Mouse (Mus musculus): Measurements from ENCODE around the gene Dusp21.

DNA sequence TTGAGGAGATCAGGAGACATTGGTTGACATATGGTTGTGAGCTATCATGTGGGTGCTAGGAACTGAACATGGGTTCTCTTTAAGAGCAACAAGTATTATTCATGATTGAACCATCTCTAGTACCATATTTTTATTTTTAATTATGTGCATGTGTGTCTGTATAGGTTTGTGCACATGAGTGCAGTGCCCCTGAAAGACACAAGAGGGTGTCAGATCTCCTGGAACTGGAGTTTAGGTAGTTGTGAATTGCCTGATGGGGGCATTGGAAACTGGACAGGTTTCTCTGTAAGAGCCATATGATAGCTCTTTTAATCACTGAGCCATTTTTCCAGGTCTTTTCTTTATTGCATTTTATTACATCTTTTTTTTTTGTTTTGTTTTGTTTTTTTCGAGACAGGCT, 23.3 kb downstream of the Dusp21 start:
- TF ChIP-seq POLR2A (IDR thresholded peaks at IDR 0.05; ENCODE audit: insufficient read length, low read depth) (no peak), USF1 (IDR thresholded peaks at IDR 0.05; ENCODE audit: low read depth) (no peak), TCF12 (IDR thresholded peaks at IDR 0.05; ENCODE audit: insufficient read depth, poor library complexity, severe bottlenecking) (no peak), CEBPB (IDR thresholded peaks at IDR 0.05; ENCODE audit: insufficient read depth, poor library complexity, severe bottlenecking) (no peak), TCF3 (IDR thresholded peaks at IDR 0.05; ENCODE audit: insufficient read length, low read depth) (no peak), E2F4 (IDR thresholded peaks at IDR 0.05; ENCODE audit: insufficient read depth) (no peak)
